Mouse (Mus musculus): ENCODE results near the gene Gnptab. TPM values are rescaled to one million over a fixed set of nuclear protein-coding genes. Genes with fewer than 3 reads are reported as not detected.
"Not testable (repeated sequence)": the region's sequence is repeated elsewhere in the genome, so short reads cannot be mapped to it uniquely, and the experiment has no call there.

The Gnptab gene
- total RNA-seq, 1 experiment from 2014 or later = 34.7 TPM

DNA sequence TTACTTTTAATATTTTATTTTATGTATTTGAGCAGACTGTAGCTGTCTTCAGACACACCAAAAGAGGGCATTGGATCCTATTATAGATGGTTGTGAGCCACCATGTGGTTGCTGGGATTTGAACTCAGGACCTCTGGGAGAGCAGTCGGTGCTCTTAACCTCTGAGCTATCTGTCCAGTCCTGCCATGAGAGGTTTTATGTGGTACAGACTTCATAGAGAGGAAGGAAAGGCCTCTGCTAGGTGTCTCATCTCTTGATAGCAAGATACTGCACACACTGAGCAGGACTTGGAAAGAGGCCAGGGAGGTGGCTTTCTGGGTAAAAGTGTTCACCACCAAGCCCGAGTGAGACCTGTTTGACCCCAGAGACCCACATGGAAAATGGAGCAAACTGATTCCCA is 6.0 kb upstream of the Gnptab start:
- not testable (repeated sequence) for ATAC-seq (ENCODE audit: extremely low read depth, insufficient number of reproducible peaks, low FRiP score, poor library complexity, severe bottlenecking)

- no peak for ATAC-seq (ENCODE audit: extremely low read depth, insufficient number of reproducible peaks, low FRiP score, poor library complexity, severe bottlenecking)
Observed at GRCm38 (mm10) chr10:88374984-88375383, 3.9 kb upstream of the Gnptab start.

GRCm38 (mm10) chr10:88376770-88377169 is 2.2 kb upstream of the Gnptab start:
- peak; percentile 74 for ATAC-seq (ENCODE audit: extremely low read depth, insufficient number of reproducible peaks, low FRiP score, poor library complexity, severe bottlenecking)

DNA sequence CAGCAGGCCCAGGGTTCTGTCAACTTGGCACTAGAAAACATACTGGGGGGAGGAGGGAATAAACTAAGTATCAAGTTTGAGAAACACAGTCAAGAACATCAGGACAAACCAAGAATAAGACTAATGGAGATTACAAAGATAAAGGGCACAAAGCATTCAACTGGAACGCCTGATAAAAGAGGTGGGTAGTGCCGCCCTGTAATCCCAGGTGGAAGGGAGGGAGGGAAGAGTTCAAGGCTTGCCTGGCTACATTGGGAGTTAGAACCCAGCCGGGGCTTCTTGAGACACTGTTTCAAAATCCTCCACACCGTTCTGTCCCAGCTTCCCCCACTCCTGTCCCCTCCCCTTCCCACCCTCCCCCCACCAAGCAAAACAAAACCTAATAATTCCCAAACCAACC is 1.3 kb upstream of the Gnptab start:
- ATAC-seq (ENCODE audit: extremely low read depth, insufficient number of reproducible peaks, low FRiP score, poor library complexity, severe bottlenecking) = no peak

GRCm38 (mm10) chr10:88380002-88380401 is 1.1 kb downstream of the Gnptab start:
- no peak for ATAC-seq (ENCODE audit: extremely low read depth, insufficient number of reproducible peaks, low FRiP score, poor library complexity, severe bottlenecking)

DNA sequence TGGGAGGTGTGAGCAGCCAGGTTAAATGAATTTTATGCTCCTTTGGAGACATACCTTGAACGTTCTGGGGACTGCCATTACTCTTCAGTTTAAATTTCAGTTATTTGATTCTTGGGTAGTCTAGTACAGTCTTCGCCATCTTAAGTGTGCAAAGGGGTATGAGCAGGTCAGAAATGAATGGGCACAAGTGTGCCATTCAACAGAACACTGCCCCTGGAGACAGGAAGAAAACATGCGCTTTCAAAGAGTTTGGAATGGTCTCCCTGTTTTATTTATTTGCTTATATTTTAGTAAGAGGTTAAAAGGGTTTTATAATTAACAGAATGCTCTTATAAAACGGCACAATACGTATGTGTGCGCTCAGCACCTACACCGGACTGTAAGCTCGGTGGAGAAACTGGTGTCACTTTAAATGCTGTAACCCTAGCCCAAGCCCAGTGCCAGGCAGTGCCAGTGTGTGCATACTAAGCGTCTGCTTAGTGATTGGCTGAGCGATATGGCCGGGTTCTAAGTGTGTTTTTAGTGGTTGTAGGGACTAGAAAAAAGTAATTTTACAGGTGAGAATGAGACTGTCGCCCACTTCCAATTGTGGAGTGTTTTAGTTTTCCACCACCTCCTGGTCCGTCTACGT is 1.6 kb downstream of the Gnptab start:
- no peak for ATAC-seq (ENCODE audit: extremely low read depth, insufficient number of reproducible peaks, low FRiP score, poor library complexity, severe bottlenecking)

DNA sequence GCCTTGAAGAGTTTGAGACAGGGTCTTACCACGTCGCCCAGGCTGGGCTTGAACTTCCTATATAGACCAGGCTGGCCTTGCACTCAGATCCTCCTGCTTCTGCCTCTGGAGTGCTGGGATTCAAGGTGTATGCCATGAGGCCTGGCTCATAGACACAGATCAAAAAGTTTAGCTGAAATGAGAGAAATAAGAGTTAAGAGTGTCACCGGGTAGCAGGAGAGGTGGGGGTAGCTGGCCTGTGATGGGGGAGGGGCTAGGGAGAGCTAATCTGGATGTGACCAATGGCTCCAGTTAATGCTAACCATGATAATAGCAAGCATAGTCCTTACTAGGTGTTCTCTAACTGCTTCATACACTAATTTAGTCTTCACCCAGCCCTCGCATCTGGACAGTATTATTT is 2.4 kb downstream of the Gnptab start:
- no peak for ATAC-seq (ENCODE audit: extremely low read depth, insufficient number of reproducible peaks, low FRiP score, poor library complexity, severe bottlenecking)

DNA sequence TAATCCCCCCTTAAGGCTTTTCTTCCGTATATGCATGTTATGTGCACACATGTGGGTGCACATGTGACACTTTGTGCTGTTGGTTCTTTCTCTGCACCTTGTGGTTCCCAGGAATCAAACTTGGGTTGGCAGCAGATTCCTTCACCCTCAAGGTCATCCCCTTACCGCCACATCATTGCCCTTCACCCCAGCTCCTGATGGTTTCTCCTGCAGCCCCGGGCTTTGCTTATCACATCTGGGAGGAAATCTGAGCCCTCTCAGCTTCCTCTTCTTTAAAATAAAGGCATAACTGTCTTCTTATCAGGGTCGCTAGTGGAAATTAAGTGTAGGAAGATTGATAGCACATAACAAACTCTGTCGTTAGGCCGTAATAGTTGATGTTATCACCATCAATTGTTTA is 3.1 kb downstream of the Gnptab start:
- ATAC-seq (ENCODE audit: extremely low read depth, insufficient number of reproducible peaks, low FRiP score, poor library complexity, severe bottlenecking) = no peak

DNA sequence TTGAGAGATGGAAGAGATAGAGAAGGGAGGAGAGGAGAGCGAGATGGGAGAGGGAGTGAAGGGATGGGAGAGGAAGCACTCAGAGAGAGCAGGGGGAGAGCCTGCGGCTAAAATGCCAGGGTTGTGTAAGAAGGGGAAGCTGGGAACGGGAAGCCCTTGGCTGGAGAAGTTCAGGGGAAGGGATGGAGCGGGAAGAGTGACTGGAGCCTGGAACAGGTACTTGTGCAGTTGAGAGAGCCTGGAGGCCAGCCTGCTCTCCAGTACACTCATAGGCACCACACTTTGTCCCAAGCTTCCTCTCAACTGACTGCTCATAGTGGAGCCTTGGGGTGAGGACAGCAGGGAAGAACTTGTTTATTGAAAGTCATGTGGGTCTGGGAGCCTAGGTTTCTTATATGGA is 4.5 kb downstream of the Gnptab start:
- no peak for ATAC-seq (ENCODE audit: extremely low read depth, insufficient number of reproducible peaks, low FRiP score, poor library complexity, severe bottlenecking)

- no peak for ATAC-seq (ENCODE audit: extremely low read depth, insufficient number of reproducible peaks, low FRiP score, poor library complexity, severe bottlenecking)
Observed at GRCm38 (mm10) chr10:88384081-88384480, 5.1 kb downstream of the Gnptab start.

GRCm38 (mm10) chr10:88385290-88385689 is 6.4 kb downstream of the Gnptab start:
- no peak for ATAC-seq (ENCODE audit: extremely low read depth, insufficient number of reproducible peaks, low FRiP score, poor library complexity, severe bottlenecking)

- no peak for ATAC-seq (ENCODE audit: extremely low read depth, insufficient number of reproducible peaks, low FRiP score, poor library complexity, severe bottlenecking)
Observed at GRCm38 (mm10) chr10:88385758-88386157, 6.8 kb downstream of the Gnptab start.

- ATAC-seq (ENCODE audit: extremely low read depth, insufficient number of reproducible peaks, low FRiP score, poor library complexity, severe bottlenecking) = no peak
Observed at GRCm38 (mm10) chr10:88386251-88386650, 7.3 kb downstream of the Gnptab start.

GRCm38 (mm10) chr10:88389576-88389975 is 10.6 kb downstream of the Gnptab start:
- peak; percentile 33 for ATAC-seq (ENCODE audit: extremely low read depth, insufficient number of reproducible peaks, low FRiP score, poor library complexity, severe bottlenecking)

- ATAC-seq (ENCODE audit: extremely low read depth, insufficient number of reproducible peaks, low FRiP score, poor library complexity, severe bottlenecking) = peak; percentile 87
Observed at GRCm38 (mm10) chr10:88390096-88390790, 11.3 kb downstream of the Gnptab start.

GRCm38 (mm10) chr10:88391495-88391894 is 12.6 kb downstream of the Gnptab start:
- ATAC-seq (ENCODE audit: extremely low read depth, insufficient number of reproducible peaks, low FRiP score, poor library complexity, severe bottlenecking) = no peak

GRCm38 (mm10) chr10:88392181-88392847 is 13.4 kb downstream of the Gnptab start:
- ATAC-seq (ENCODE audit: extremely low read depth, insufficient number of reproducible peaks, low FRiP score, poor library complexity, severe bottlenecking) = no peak

DNA sequence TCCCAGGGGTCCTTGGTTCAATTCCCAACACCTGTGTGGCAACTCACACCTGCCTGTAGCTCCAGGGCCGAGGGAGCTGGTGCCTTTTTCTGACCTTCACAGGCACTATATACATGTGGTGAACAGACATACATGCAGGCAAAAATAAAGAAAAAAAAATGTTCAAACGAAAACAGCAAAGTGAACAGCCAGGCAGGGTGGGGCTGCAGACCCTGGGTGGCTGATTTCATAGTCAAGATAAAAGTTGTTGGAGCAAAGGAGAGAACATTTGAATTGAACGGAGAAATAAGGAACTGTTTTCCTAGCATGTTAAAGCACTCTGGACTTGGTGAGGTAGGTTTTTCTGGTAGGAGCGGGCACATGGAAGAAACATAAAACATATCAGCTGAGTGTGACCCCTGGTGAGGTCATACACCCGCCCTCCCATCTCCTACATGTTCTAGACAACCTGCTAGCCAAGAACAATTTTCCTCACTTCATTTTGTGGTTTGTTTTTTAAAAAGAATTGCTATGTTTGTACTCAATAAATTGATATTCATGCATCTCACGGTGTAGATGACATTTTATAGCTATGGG is 19.8 kb downstream of the Gnptab start:
- ATAC-seq (ENCODE audit: extremely low read depth, insufficient number of reproducible peaks, low FRiP score, poor library complexity, severe bottlenecking) = no peak

GRCm38 (mm10) chr10:88399271-88399670 is 20.3 kb downstream of the Gnptab start:
- ATAC-seq (ENCODE audit: extremely low read depth, insufficient number of reproducible peaks, low FRiP score, poor library complexity, severe bottlenecking) = peak; percentile 85

DNA sequence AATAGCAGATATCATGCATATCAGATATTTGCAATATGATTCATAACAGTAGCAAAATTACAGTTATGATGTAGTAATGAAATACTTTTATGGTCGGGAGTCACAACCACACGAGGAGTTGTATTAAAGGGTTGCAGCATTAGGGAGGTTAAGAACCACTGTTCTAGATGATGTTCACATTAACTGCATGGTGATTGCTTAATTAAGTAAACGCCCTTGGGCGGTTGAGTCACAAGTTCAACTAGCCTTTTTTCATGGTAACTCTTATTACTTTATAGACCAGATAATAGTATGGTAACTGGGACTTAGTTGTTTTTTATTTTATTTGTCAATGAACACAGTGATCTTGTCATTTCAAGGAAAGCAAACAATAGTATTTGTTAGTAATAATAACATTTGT is 24.1 kb downstream of the Gnptab start:
- no peak for ATAC-seq (ENCODE audit: extremely low read depth, insufficient number of reproducible peaks, low FRiP score, poor library complexity, severe bottlenecking)

Data from neutrophil, adult 5-6 weeks (primary cell).